Mouse (Mus musculus): ENCODE data around the gene Oasl2. TPM values are rescaled to one million over a fixed set of nuclear protein-coding genes. Genes with fewer than 3 reads are reported as not detected.

Oasl2 gene
- 90.8 TPM for polyA plus RNA-seq (2014; fragmentation: Illumina TruSeq; extraction: RNeasy Lipid Tissue Mini Kit (QIAGEN cat#74804); ENCODE audit: low read depth, low replicate concordance)

GRCm38 (mm10) chr5:114896688-114897373, at the start of gene Oasl2:
TSS of gene Oasl2 (plus strand) at chr5:114896936.

DNA sequence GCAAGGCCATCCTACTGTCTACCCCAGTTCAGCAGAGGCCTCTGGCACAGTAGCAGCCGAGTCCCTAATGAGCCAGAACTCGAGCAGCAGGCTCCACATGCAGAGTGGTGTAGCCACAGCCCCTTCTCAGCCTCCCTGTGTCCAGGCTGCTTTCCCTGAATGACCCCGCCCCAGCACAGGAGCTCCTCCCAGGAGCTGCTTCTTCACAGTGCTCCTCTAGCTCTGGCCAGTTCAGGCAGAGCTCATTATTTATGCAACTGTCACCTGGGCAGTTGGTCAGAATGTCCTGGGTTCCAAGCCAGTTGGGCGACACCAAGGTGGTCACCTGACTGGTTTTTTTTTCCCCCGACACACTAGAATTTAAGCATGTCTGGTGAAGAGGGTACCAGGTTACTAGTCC, 43.4 kb upstream of the Oasl2 start, which contains the start of gene 4930519G04Rik:
4930519G04Rik (plus strand) TSS at position 301 of the 400 bp plus-strand sequence.

DNA sequence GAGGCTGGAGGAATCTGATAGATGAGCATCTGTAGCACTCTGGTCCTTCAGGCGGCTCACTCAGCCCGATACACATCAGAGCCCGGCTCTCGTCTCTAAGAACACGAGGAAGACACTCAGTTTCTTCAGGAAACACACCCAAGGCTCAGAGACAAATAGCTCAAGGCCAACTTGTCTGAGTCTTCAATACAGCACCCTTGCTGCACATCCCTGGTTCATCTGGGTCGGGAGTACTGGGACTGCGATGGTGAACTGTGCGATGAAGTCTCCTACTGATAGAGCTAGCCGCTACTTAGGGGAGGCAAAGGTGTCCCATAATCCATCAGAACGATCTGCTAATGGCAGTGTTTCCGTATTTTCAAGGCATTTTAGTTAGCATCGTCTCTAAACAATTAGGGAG, 38.2 kb upstream of the Oasl2 start, which contains the start of gene Gm9936:
Gm9936 (minus strand) TSS at position 101 of the 400 bp plus-strand sequence.

DNA sequence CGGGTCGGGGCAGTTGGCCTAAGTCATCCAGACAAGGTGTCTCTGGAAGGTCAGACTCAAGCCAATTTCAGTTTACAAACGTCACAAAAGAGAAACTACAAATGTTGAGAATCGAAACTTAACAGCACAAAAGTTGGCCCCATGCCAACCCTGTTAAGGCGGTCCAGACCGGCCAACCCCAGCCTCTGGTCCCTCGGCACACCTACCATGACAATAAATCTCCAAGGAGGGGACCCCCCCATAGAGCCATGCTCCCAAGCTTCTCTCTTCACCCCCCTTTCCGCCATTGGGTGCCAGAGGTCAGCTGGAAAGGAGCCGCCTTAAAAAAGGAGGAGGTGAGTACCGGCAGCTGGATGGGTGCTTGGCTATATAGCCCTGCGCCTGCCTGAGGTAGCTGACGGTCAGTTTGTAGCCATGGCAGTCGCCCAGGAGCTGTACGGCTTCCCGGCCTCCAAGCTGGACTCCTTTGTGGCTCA, 26.3 kb downstream of the Oasl2 start, which contains the start of gene Oasl1:
Oasl1 (plus strand) TSS at position 243 of the 476 bp plus-strand sequence.

GRCm38 (mm10) chr5:114942074-114942765, 45.5 kb downstream of the Oasl2 start, which contains the start of gene 2210016L21Rik:
TSS of gene 2210016L21Rik (plus strand) at chr5:114942158.

Other genes starting within 250 kb of the Oasl2 start
- gene Trpv4, start 238.5 kb upstream of the Oasl2 start, polyA plus RNA-seq (2014; fragmentation: Illumina TruSeq; extraction: RNeasy Lipid Tissue Mini Kit (QIAGEN cat#74804); ENCODE audit: low read depth, low replicate concordance), result not detected
- 40.3 TPM for gene Gltp, start 206.0 kb upstream of the Oasl2 start, polyA plus RNA-seq (2014; fragmentation: Illumina TruSeq; extraction: RNeasy Lipid Tissue Mini Kit (QIAGEN cat#74804); ENCODE audit: low read depth, low replicate concordance)
- 1.9 TPM for gene Tchp, start 189.2 kb upstream of the Oasl2 start, polyA plus RNA-seq (2014; fragmentation: Illumina TruSeq; extraction: RNeasy Lipid Tissue Mini Kit (QIAGEN cat#74804); ENCODE audit: low read depth, low replicate concordance)
- gene Ankrd13a, start 122.3 kb upstream of the Oasl2 start, polyA plus RNA-seq (2014; fragmentation: Illumina TruSeq; extraction: RNeasy Lipid Tissue Mini Kit (QIAGEN cat#74804); ENCODE audit: low read depth, low replicate concordance), result 102 TPM
- gene Git2, start 121.4 kb upstream of the Oasl2 start, polyA plus RNA-seq (2014; fragmentation: Illumina TruSeq; extraction: RNeasy Lipid Tissue Mini Kit (QIAGEN cat#74804); ENCODE audit: low read depth, low replicate concordance), result 17.1 TPM
- gene 1500011B03Rik, start 73.5 kb upstream of the Oasl2 start, polyA plus RNA-seq (2014; fragmentation: Illumina TruSeq; extraction: RNeasy Lipid Tissue Mini Kit (QIAGEN cat#74804); ENCODE audit: low read depth, low replicate concordance), result 28.1 TPM
- not detected for gene 4930519G04Rik, start 43.3 kb upstream of the Oasl2 start, polyA plus RNA-seq (2014; fragmentation: Illumina TruSeq; extraction: RNeasy Lipid Tissue Mini Kit (QIAGEN cat#74804); ENCODE audit: low read depth, low replicate concordance)
- not detected for gene Gm9936, start 38.3 kb upstream of the Oasl2 start, polyA plus RNA-seq (2014; fragmentation: Illumina TruSeq; extraction: RNeasy Lipid Tissue Mini Kit (QIAGEN cat#74804); ENCODE audit: low read depth, low replicate concordance)
- gene Oasl1, start 26.3 kb downstream of the Oasl2 start, polyA plus RNA-seq (2014; fragmentation: Illumina TruSeq; extraction: RNeasy Lipid Tissue Mini Kit (QIAGEN cat#74804); ENCODE audit: low read depth, low replicate concordance), result 4.2 TPM
- 1.2 TPM for gene 2210016L21Rik, start 45.2 kb downstream of the Oasl2 start, polyA plus RNA-seq (2014; fragmentation: Illumina TruSeq; extraction: RNeasy Lipid Tissue Mini Kit (QIAGEN cat#74804); ENCODE audit: low read depth, low replicate concordance)
- 0.13 TPM for gene Hnf1a, start 74.2 kb downstream of the Oasl2 start, polyA plus RNA-seq (2014; fragmentation: Illumina TruSeq; extraction: RNeasy Lipid Tissue Mini Kit (QIAGEN cat#74804); ENCODE audit: low read depth, low replicate concordance)
- gene Sppl3, start 114.2 kb downstream of the Oasl2 start, polyA plus RNA-seq (2014; fragmentation: Illumina TruSeq; extraction: RNeasy Lipid Tissue Mini Kit (QIAGEN cat#74804); ENCODE audit: low read depth, low replicate concordance), result 70.9 TPM
- gene Gm10401, start 201.4 kb downstream of the Oasl2 start, polyA plus RNA-seq (2014; fragmentation: Illumina TruSeq; extraction: RNeasy Lipid Tissue Mini Kit (QIAGEN cat#74804); ENCODE audit: low read depth, low replicate concordance), result not detected
- 5.6 TPM for gene Acads, start 222.4 kb downstream of the Oasl2 start, polyA plus RNA-seq (2014; fragmentation: Illumina TruSeq; extraction: RNeasy Lipid Tissue Mini Kit (QIAGEN cat#74804); ENCODE audit: low read depth, low replicate concordance)
- 6.2 TPM for gene Unc119b, start 238.0 kb downstream of the Oasl2 start, polyA plus RNA-seq (2014; fragmentation: Illumina TruSeq; extraction: RNeasy Lipid Tissue Mini Kit (QIAGEN cat#74804); ENCODE audit: low read depth, low replicate concordance)